Mouse (Mus musculus): ENCODE measurements at regions not wholly inside any gene's neighbourhood (a gene's known extent, or its start where the extent isn't known, plus 50 kb on each side); places are given as distances from the start of the nearest gene placed in this dataset.
"Not testable (repeated sequence)": the region's sequence is repeated elsewhere in the genome, so short reads cannot be mapped to it uniquely, and the experiment has no call there.

DNA sequence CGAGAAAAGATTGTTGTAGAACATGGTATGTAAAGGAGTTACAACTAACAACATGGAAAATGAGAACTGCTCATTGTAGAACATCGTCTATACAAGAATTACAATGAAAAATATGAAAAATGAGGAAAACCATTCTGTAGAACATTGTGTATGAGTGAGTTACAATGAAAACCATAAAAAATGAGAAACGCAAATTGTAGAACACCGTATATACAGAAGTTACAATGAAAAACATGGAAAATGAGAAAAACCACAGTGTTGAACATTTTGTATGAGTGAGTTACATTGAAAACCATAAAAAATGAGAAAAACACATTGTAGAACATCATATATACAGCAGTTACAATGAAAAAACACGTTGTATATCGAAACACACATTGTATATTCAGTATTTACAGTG lies 381.5 kb downstream of the Gm3376 start:
- not testable (repeated sequence) for TF ChIP-seq CTCF, EP300 (IDR thresholded peaks at IDR 0.05; ENCODE audit: low read depth)

Measured in liver, embryonic 14.5 days (tissue).